Mouse (Mus musculus) thymus, postnatal 25 days (tissue): ENCODE measurements around the gene S1pr3.

ENCODE experiments used
- DNase-seq: peaks from one replicate; pipeline ENCODE4 v3.0.0; 2022

The S1pr3 gene

GRCm38 (mm10) chr13:51464294-51464693, 55.9 kb downstream of the S1pr3 start:
- DNase-seq: no peak

GRCm38 (mm10) chr13:51466117-51466841, 57.8 kb downstream of the S1pr3 start:
- DNase-seq: no peak

DNA sequence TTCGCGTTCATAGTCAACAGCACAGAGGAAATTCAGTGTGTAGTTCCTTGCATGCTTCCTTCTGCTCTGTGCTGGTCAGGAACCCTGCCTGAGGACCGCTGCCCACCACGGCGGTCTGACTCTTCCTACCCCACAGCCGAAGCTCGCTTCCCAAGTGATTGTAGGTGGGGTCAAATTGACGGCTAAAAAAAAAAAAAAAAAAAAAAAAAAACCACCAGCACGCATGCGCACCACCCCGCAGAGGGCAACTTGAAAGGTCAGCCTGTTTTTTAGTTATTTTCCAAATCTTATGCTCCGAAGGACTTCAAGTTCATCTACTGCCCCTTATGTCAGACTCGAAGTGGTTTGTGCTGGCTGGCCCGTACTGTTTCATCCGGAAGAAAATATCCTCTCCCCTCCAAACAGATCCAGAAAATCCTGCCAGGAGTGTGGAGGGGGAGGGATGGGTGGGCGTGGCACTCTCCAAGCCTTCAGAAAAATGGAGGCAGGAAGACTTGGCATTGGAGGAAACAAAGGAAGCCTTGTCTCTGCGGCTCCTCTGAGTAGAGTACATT, 60.3 kb downstream of the S1pr3 start:
- no peak for DNase-seq
